Mouse (Mus musculus): ENCODE measurements around the gene Prmt7. TPM values are rescaled to one million over a fixed set of nuclear protein-coding genes. Genes with fewer than 3 reads are reported as not detected.

The Prmt7 gene
- polyA plus RNA-seq, 1 experiment from 2014 or later, result 54.1 TPM

GRCm38 (mm10) chr8:106270804-106271203 is 60.1 kb downstream of the Prmt7 start:
- DNase-seq (ENCODE audit: low spot score), result peak; percentile 83
- H3K4me2 ChIP-seq (ENCODE audit: low read length), result 0 out of 2 replicates have a peak overlapping the region, but pooled peaks have one; percentile 6
- H3K27ac ChIP-seq (ENCODE audit: low read depth, low read length), result peak overlapping the region; percentile 52
- 3% methylated on average over 5 of the region's 5 CpGs for WGBS
- no peak overlapping the region; the same call in 1 of the 2 replicates for H3K9ac ChIP-seq (ENCODE audit: low read length)
- peak; percentile 75 for ATAC-seq
- H3K4me1 ChIP-seq (ENCODE audit: control insufficient read depth, insufficient read depth, low read length), result peaks cover 33% of the 10 kb centered on the region
- peaks cover 1% of the 10 kb centered on the region; the same call in 1 of the 2 replicates for H3K36me3 ChIP-seq (ENCODE audit: control insufficient read depth, insufficient read depth, low read length)
- no peaks in the 10 kb centered on the region for H3K27me3 ChIP-seq (replicated peaks; ENCODE audit: control insufficient read depth, insufficient read depth, low read length)
- no peaks in the 10 kb centered on the region for H3K9me3 ChIP-seq (replicated peaks; ENCODE audit: control insufficient read depth, low read length)
- no peak overlapping the region for H3K4me3 ChIP-seq (ENCODE audit: low read depth, low read length)

DNA sequence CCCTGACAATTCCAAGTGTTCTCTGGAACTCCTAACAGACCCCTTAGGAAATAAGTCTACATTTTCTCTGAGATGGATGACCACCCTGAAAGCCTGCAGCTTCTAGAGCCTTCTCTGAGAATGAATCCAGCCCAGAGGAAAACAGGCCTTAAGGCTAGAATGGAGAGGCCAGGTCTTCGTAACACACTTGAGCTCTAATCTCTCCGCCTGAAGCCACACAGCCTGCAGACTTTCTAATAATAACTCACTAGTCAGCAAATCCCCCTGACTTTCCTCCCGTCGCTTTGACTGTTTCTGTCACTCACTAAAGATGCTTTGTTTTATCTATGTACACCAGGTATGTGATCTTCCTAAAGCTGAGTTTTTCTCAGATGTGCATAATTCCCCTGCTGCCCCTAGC is 60.6 kb downstream of the Prmt7 start:
- Histone ChIP-seq H3K36me3 (ENCODE audit: control insufficient read depth, insufficient read depth, low read length) (no peaks in the 10 kb centered on the region), H3K9me3 (replicated peaks; ENCODE audit: control insufficient read depth, low read length) (no peaks in the 10 kb centered on the region), H3K9ac (ENCODE audit: low read length) (no peak overlapping the region), H3K4me2 (ENCODE audit: low read length) (no peak overlapping the region), H3K27ac (ENCODE audit: low read depth, low read length) (peak overlapping the region; percentile 52; the same call in 1 of the 2 replicates), H3K27me3 (replicated peaks; ENCODE audit: control insufficient read depth, insufficient read depth, low read length) (no peaks in the 10 kb centered on the region), H3K4me3 (ENCODE audit: low read depth, low read length) (no peak overlapping the region), H3K4me1 (ENCODE audit: control insufficient read depth, insufficient read depth, low read length) (peaks cover 33% of the 10 kb centered on the region)
- DNase-seq (ENCODE audit: low spot score) (no peak), ATAC-seq (no peak)
- 58% methylated on average over 4 of the region's 4 CpGs for WGBS

GRCm38 (mm10) chr8:106273468-106273867 is 62.7 kb downstream of the Prmt7 start:
- Histone ChIP-seq H3K36me3 (ENCODE audit: control insufficient read depth, insufficient read depth, low read length) (no peaks in the 10 kb centered on the region), H3K9ac (ENCODE audit: low read length) (no peak overlapping the region), H3K4me3 (ENCODE audit: low read depth, low read length) (no peak overlapping the region), H3K9me3 (replicated peaks; ENCODE audit: control insufficient read depth, low read length) (no peaks in the 10 kb centered on the region), H3K27ac (ENCODE audit: low read depth, low read length) (no peak overlapping the region), H3K4me2 (ENCODE audit: low read length) (no peak overlapping the region), H3K27me3 (replicated peaks; ENCODE audit: control insufficient read depth, insufficient read depth, low read length) (no peaks in the 10 kb centered on the region), H3K4me1 (ENCODE audit: control insufficient read depth, insufficient read depth, low read length) (peaks cover 31% of the 10 kb centered on the region)
- WGBS, result 87% methylated on average over 3 of the region's 3 CpGs
- DNase-seq (ENCODE audit: low spot score) (no peak), ATAC-seq (no peak)

- H3K4me2 ChIP-seq (ENCODE audit: low read length), result no peak overlapping the region
- H3K4me3 ChIP-seq (ENCODE audit: low read depth, low read length), result no peak overlapping the region
- DNase-seq (ENCODE audit: low spot score) (no peak), ATAC-seq (no peak)
- H3K9me3 ChIP-seq (replicated peaks; ENCODE audit: control insufficient read depth, low read length), result no peaks in the 10 kb centered on the region
- no peak overlapping the region for H3K27ac ChIP-seq (ENCODE audit: low read depth, low read length)
- 97% methylated on average over 5 of the region's 5 CpGs for whole genome bisulfite sequencing
- no peak overlapping the region for H3K9ac ChIP-seq (ENCODE audit: low read length)
- H3K27me3 ChIP-seq (replicated peaks; ENCODE audit: control insufficient read depth, insufficient read depth, low read length), result no peaks in the 10 kb centered on the region
- no peaks in the 10 kb centered on the region; the same call in 1 of the 2 replicates for H3K4me1 ChIP-seq (ENCODE audit: control insufficient read depth, insufficient read depth, low read length)
- H3K36me3 ChIP-seq (ENCODE audit: control insufficient read depth, insufficient read depth, low read length), result no peaks in the 10 kb centered on the region
Measured at GRCm38 (mm10) chr8:106276709-106277317, 66.1 kb downstream of the Prmt7 start.

GRCm38 (mm10) chr8:106278367-106279042 is 67.8 kb downstream of the Prmt7 start:
- no peak overlapping the region for H3K9ac ChIP-seq (ENCODE audit: low read length)

GRCm38 (mm10) chr8:106280154-106280553 is 69.4 kb downstream of the Prmt7 start:
- H3K4me1 ChIP-seq (ENCODE audit: control insufficient read depth, insufficient read depth, low read length), result 0 out of 2 replicates have a peak, but pooled peaks cover 3% of the 10 kb centered on the region
- 53% methylated on average over 5 of the region's 5 CpGs for WGBS
- H3K4me3 ChIP-seq (ENCODE audit: low read depth, low read length), result no peak overlapping the region
- no peak for ATAC-seq
- no peaks in the 10 kb centered on the region for H3K27me3 ChIP-seq (replicated peaks; ENCODE audit: control insufficient read depth, insufficient read depth, low read length)
- no peak overlapping the region for H3K9ac ChIP-seq (ENCODE audit: low read length)
- peaks cover 16% of the 10 kb centered on the region for H3K36me3 ChIP-seq (ENCODE audit: control insufficient read depth, insufficient read depth, low read length)
- no peaks in the 10 kb centered on the region for H3K9me3 ChIP-seq (replicated peaks; ENCODE audit: control insufficient read depth, low read length)
- H3K4me2 ChIP-seq (ENCODE audit: low read length), result no peak overlapping the region
- no peak overlapping the region for H3K27ac ChIP-seq (ENCODE audit: low read depth, low read length)
- no peak for DNase-seq (ENCODE audit: low spot score)

More at GRCm38 (mm10) chr8:106278367-106279042, 67.8 kb downstream of the Prmt7 start:
- H3K27ac ChIP-seq (ENCODE audit: low read depth, low read length), result no peak overlapping the region
- no peak overlapping the region for H3K4me2 ChIP-seq (ENCODE audit: low read length)
- H3K27me3 ChIP-seq (replicated peaks; ENCODE audit: control insufficient read depth, insufficient read depth, low read length), result no peaks in the 10 kb centered on the region
- H3K4me1 ChIP-seq (ENCODE audit: control insufficient read depth, insufficient read depth, low read length), result 0 out of 2 replicates have a peak, but pooled peaks cover 3% of the 10 kb centered on the region
- no peak overlapping the region for H3K4me3 ChIP-seq (ENCODE audit: low read depth, low read length)
- ATAC-seq (no peak), DNase-seq (ENCODE audit: low spot score) (no peak)
- peaks cover 9% of the 10 kb centered on the region for H3K36me3 ChIP-seq (ENCODE audit: control insufficient read depth, insufficient read depth, low read length)
- 81% methylated on average over 11 of the region's 11 CpGs for WGBS
- no peaks in the 10 kb centered on the region for H3K9me3 ChIP-seq (replicated peaks; ENCODE audit: control insufficient read depth, low read length)

DNA sequence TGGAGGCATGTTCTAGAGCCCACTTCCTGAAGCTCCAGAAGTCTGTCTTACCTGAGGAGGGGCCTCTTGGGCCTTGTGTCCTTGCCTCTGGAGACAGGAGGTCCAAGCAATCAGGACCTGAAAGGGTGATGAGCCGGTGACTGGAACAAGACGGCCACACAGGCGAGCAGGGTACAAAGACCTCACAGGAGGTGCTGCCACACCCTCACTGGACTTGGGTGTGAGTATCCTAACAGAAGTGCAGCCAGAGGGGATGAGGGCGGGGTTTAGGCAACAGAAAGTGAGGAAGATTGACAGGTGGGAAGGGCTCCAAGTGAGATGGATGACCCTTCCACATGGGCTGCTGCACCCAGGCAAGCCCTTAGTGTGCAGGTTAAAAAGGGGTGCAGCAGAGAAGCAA is 70.1 kb downstream of the Prmt7 start:
- Histone ChIP-seq H3K27ac (ENCODE audit: low read depth, low read length) (no peak overlapping the region), H3K4me2 (ENCODE audit: low read length) (no peak overlapping the region), H3K9me3 (replicated peaks; ENCODE audit: control insufficient read depth, low read length) (no peaks in the 10 kb centered on the region), H3K9ac (ENCODE audit: low read length) (no peak overlapping the region), H3K36me3 (ENCODE audit: control insufficient read depth, insufficient read depth, low read length) (peaks cover 18% of the 10 kb centered on the region), H3K4me3 (ENCODE audit: low read depth, low read length) (no peak overlapping the region), H3K4me1 (ENCODE audit: control insufficient read depth, insufficient read depth, low read length) (0 out of 2 replicates have a peak, but pooled peaks cover 3% of the 10 kb centered on the region), H3K27me3 (replicated peaks; ENCODE audit: control insufficient read depth, insufficient read depth, low read length) (no peaks in the 10 kb centered on the region)
- DNase-seq (ENCODE audit: low spot score) (no peak), ATAC-seq (no peak)
- WGBS, result 48% methylated on average over 4 of the region's 4 CpGs

DNA sequence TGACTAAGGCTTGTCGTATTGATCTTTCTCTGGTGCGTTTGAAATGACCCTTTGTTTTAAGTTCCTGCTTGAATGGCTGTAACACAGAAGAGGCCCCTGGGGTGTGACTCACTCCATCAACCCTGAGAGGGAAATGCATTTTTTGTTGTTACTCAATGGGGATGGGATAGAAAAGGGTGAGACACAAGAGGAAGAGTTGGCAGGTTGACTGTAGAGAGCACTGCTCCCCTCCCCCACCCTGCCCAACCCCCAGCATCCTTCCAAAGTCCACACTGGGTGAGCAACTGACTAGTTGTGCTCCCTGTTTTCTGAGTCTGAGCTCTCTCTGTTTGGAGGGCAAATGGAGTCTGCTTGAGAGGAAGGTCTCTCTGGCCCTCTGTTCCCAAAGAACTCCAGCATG is 76.7 kb downstream of the Prmt7 start:
- no peak overlapping the region for H3K27ac ChIP-seq (ENCODE audit: low read depth, low read length)
- DNase-seq (ENCODE audit: low spot score), result no peak
- 0 out of 2 replicates have a peak, but pooled peaks cover 3% of the 10 kb centered on the region for H3K4me1 ChIP-seq (ENCODE audit: control insufficient read depth, insufficient read depth, low read length)
- no peak overlapping the region for H3K4me3 ChIP-seq (ENCODE audit: low read depth, low read length)
- H3K4me2 ChIP-seq (ENCODE audit: low read length), result no peak overlapping the region
- peaks cover 25% of the 10 kb centered on the region for H3K36me3 ChIP-seq (ENCODE audit: control insufficient read depth, insufficient read depth, low read length)
- no peak overlapping the region for H3K9ac ChIP-seq (ENCODE audit: low read length)
- WGBS, result 27% methylated on average over 2 of the region's 2 CpGs
- H3K27me3 ChIP-seq (replicated peaks; ENCODE audit: control insufficient read depth, insufficient read depth, low read length), result no peaks in the 10 kb centered on the region
- no peak for ATAC-seq
- no peaks in the 10 kb centered on the region for H3K9me3 ChIP-seq (replicated peaks; ENCODE audit: control insufficient read depth, low read length)

GRCm38 (mm10) chr8:106288732-106289131 is 78.0 kb downstream of the Prmt7 start:
- Histone ChIP-seq H3K36me3 (ENCODE audit: control insufficient read depth, insufficient read depth, low read length) (peaks cover 14% of the 10 kb centered on the region; the same call in 1 of the 2 replicates), H3K9ac (ENCODE audit: low read length) (no peak overlapping the region), H3K27ac (ENCODE audit: low read depth, low read length) (no peak overlapping the region), H3K4me1 (ENCODE audit: control insufficient read depth, insufficient read depth, low read length) (no peaks in the 10 kb centered on the region), H3K4me3 (ENCODE audit: low read depth, low read length) (no peak overlapping the region), H3K27me3 (replicated peaks; ENCODE audit: control insufficient read depth, insufficient read depth, low read length) (no peaks in the 10 kb centered on the region), H3K9me3 (replicated peaks; ENCODE audit: control insufficient read depth, low read length) (no peaks in the 10 kb centered on the region), H3K4me2 (ENCODE audit: low read length) (no peak overlapping the region)
- DNase-seq (ENCODE audit: low spot score), result no peak
- no peak for ATAC-seq
- 12% methylated on average over 3 of the region's 3 CpGs for WGBS
